Mouse (Mus musculus) heart, adult 2 months (tissue): ENCODE data around the gene Rnf145.

Experiments
- CTCF ChIP-seq: fragments of 200-600 bp; IDR thresholded peaks from 2 replicates; pipeline ENCODE4 v1.8.1; 2022; ENCODE audit warnings: antibody characterized with exemption, mild to moderate bottlenecking, moderate library complexity
- EP300 ChIP-seq: fragments of 200-500 bp; IDR thresholded peaks from 2 replicates; pipeline ENCODE4 v1.6.1; 2011; ENCODE audit warnings: low read depth, low read length, control low read depth; ENCODE audit not compliant: insufficient read depth
- POLR2A ChIP-seq: fragments of 200-500 bp; IDR thresholded peaks from 2 replicates; pipeline ENCODE4 v1.6.1; 2011; ENCODE audit warnings: mild to moderate bottlenecking, low read depth, low read length, control low read depth; ENCODE audit not compliant: insufficient read depth

GRCm38 (mm10) chr11:44504146-44504545, 14.6 kb upstream of the Rnf145 start:
- TF ChIP-seq EP300 (no peak), POLR2A (no peak), CTCF (no peak)
